Mouse (Mus musculus) CH12.LX (cell line): Measurements from ENCODE around the gene Grik2. TPM values are rescaled to one million over a fixed set of nuclear protein-coding genes. Genes with fewer than 3 reads are reported as not detected.

Experiments used
- DNase-seq: peaks from one replicate; pipeline ENCODE4 v3.0.0-alpha.2; 2013; ENCODE audit errors: extremely low read depth
- H3K27ac ChIP-seq: 2 replicates; pipeline ENCODE4 v1.5.1; 2012; ENCODE audit warnings: low read depth, mild to moderate bottlenecking, control low read depth, moderate library complexity; ENCODE audit not compliant: insufficient read depth
- H3K27me3 ChIP-seq: replicated peaks from 2 replicates; pipeline ENCODE3; 2012; ENCODE audit warnings: inconsistent platforms
- H3K36me3 ChIP-seq, 2 experiments: replicated peaks in 1 of 2; 2 replicates each; pipeline versions ENCODE3 to v1.6.1; 2012; ENCODE audit warnings: inconsistent platforms in 1 of 2, low read length in 1 of 2, mild to moderate bottlenecking in 1 of 2, mixed read lengths in 1 of 2, moderate library complexity in 1 of 2; ENCODE audit not compliant: control insufficient read depth in 1 of 2, insufficient read depth in 1 of 2
- H3K4me1 ChIP-seq, 2 experiments: 2 replicates each; pipeline ENCODE4 v1.6.1; 2012; ENCODE audit warnings: inconsistent platforms in 1 of 2, moderate library complexity in 1 of 2; ENCODE audit not compliant: insufficient read depth in 2 of 2, control insufficient read depth in 1 of 2
- H3K4me2 ChIP-seq: 2 replicates; pipeline ENCODE4 v1.6.1; 2012; ENCODE audit warnings: low read depth, mild to moderate bottlenecking, control low read depth; ENCODE audit not compliant: poor library complexity, insufficient read depth, severe bottlenecking
- H3K4me3 ChIP-seq, 3 experiments: fragments of 150-350 bp in 1 of 3; sonication (generic) in 1 of 3; replicated peaks in 1 of 3; 2 replicates each; pipeline versions ENCODE3 to v1.5.1; 2011 to 2012; ENCODE audit warnings: low read depth in 2 of 3, low read length in 2 of 3, mild to moderate bottlenecking in 2 of 3, moderate library complexity in 2 of 3, control low read depth in 1 of 3, improper control_type of control experiment in 1 of 3, inconsistent platforms in 1 of 3, mixed read lengths in 1 of 3; ENCODE audit not compliant: poor library complexity in 1 of 3
- H3K79me2 ChIP-seq: replicated peaks from 2 replicates; pipeline ENCODE4 v1.6.1; 2012; ENCODE audit warnings: mild to moderate bottlenecking, moderate library complexity; ENCODE audit not compliant: control insufficient read depth, poor library complexity, insufficient read depth, severe bottlenecking; ENCODE audit errors: extremely low read depth
- H3K9ac ChIP-seq: 2 replicates; pipeline ENCODE4 v1.6.1; 2012; ENCODE audit warnings: low read depth, mild to moderate bottlenecking, control low read depth, moderate library complexity; ENCODE audit not compliant: insufficient read depth
- H3K9me3 ChIP-seq: replicated peaks from 2 replicates; pipeline ENCODE3; 2012; ENCODE audit warnings: low read length, inconsistent platforms, mixed read lengths
- CHD2 ChIP-seq: IDR thresholded peaks from 2 replicates; pipeline ENCODE4 v1.6.1; 2011; ENCODE audit warnings: low read length, improper control_type of control experiment
- EP300 ChIP-seq: IDR thresholded peaks from 2 replicates; pipeline ENCODE4 v1.6.1; 2011; ENCODE audit warnings: low read length, improper control_type of control experiment
- ETS1 ChIP-seq: conservative IDR thresholded peaks from 2 replicates; pipeline ENCODE4 v1.6.1; 2012; ENCODE audit warnings: low read depth, mild to moderate bottlenecking, inconsistent platforms, low read length, improper control_type of control experiment, moderate library complexity
- GABPA ChIP-seq: IDR thresholded peaks from 2 replicates; pipeline ENCODE4 v1.6.1; 2012; ENCODE audit warnings: low read depth, low read length, improper control_type of control experiment, inconsistent platforms; ENCODE audit not compliant: insufficient replicate concordance
- IRF4 ChIP-seq: IDR thresholded peaks from 2 replicates; pipeline ENCODE4 v1.6.1; 2014; ENCODE audit warnings: low read depth, mild to moderate bottlenecking, inconsistent platforms, low read length, improper control_type of control experiment
- JUN ChIP-seq: IDR thresholded peaks from 2 replicates; pipeline ENCODE4 v1.6.1; 2011; ENCODE audit warnings: low read depth, mild to moderate bottlenecking, low read length, improper control_type of control experiment, moderate library complexity; ENCODE audit not compliant: insufficient read depth
- JUND ChIP-seq: conservative IDR thresholded peaks from 2 replicates; pipeline ENCODE4 v1.6.1; 2011; ENCODE audit warnings: low read depth, low read length, improper control_type of control experiment
- KAT2A ChIP-seq: IDR thresholded peaks from 2 replicates; pipeline ENCODE4 v1.6.1; 2012; ENCODE audit warnings: low read length, improper control_type of control experiment, inconsistent platforms; ENCODE audit not compliant: insufficient replicate concordance
- MAX ChIP-seq: IDR thresholded peaks from 2 replicates; pipeline ENCODE4 v1.6.1; 2011; ENCODE audit warnings: low read length, improper control_type of control experiment
- MEF2A ChIP-seq: IDR thresholded peaks from 2 replicates; pipeline ENCODE4 v1.6.1; 2014; ENCODE audit warnings: low read depth, mild to moderate bottlenecking, inconsistent platforms, low read length, improper control_type of control experiment, borderline replicate concordance
- NELFE ChIP-seq: IDR thresholded peaks from 2 replicates; pipeline ENCODE4 v1.6.1; 2011; ENCODE audit warnings: low read depth, low read length, improper control_type of control experiment
- POLR2A ChIP-seq: IDR thresholded peaks from 2 replicates; pipeline ENCODE4 v1.6.1; 2011; ENCODE audit warnings: low read depth, mild to moderate bottlenecking, improper control_type of control experiment, low read length
- TBP ChIP-seq: conservative IDR thresholded peaks from 2 replicates; pipeline ENCODE4 v1.6.1; 2011; ENCODE audit warnings: low read depth, low read length, improper control_type of control experiment
- UBTF ChIP-seq: IDR thresholded peaks from 2 replicates; pipeline ENCODE4 v1.6.1; 2012; ENCODE audit warnings: low read depth, mild to moderate bottlenecking, inconsistent platforms, low read length, improper control_type of control experiment, moderate library complexity
- USF1 ChIP-seq: IDR thresholded peaks from 2 replicates; pipeline ENCODE4 v1.6.1; 2014; ENCODE audit warnings: low read depth, mild to moderate bottlenecking, inconsistent platforms, low read length, improper control_type of control experiment
- USF2 ChIP-seq: conservative IDR thresholded peaks from 2 replicates; pipeline ENCODE4 v1.6.1; 2011; ENCODE audit warnings: low read depth, low read length, improper control_type of control experiment
- ZKSCAN1 ChIP-seq: IDR thresholded peaks from 2 replicates; pipeline ENCODE4 v1.6.1; 2012; ENCODE audit warnings: low read depth, inconsistent platforms, low read length, improper control_type of control experiment, borderline replicate concordance
- ZNF384 ChIP-seq: IDR thresholded peaks from 2 replicates; pipeline ENCODE4 v1.6.1; 2012; ENCODE audit warnings: low read depth, low read length, improper control_type of control experiment, inconsistent platforms
- dilution Hi-C: fragments of 300-500 bp; cut with MboI; formaldehyde crosslinking; loops from 2 replicates; pipeline ENCODE4 v1.14.3; 2020; ENCODE audit warnings: low sequenced_read_pairs; ENCODE audit not compliant: extremely low pct_unique_long_range_greater_than_20kb, extremely low pct_ligation_motif_present
- in situ Hi-C: fragments of 300-500 bp; cut with MboI; formaldehyde crosslinking; loops from 3 replicates; pipeline ENCODE4 v1.14.3; 2019; ENCODE audit warnings: low sequenced_read_pairs, low pct_ligation_motif_present, low pct_unique_long_range_greater_than_20kb, mixed read lengths
- polyA plus RNA-seq: library from polyadenylated mRNA; unstranded; fragments of >175 nt; gene quantifications from 2 replicates; pipeline ENCODE4 v1.2.1, GENCODE M21; 2012; ENCODE audit warnings: low read depth; ENCODE audit not compliant: insufficient read length
- total RNA-seq, 2 experiments: library from RNA; depleted of rRNA; stranded (reverse); fragments of 300-350 nt in 1 of 2; fragments of >200 nt in 1 of 2; gene quantifications; 2 replicates each; pipeline ENCODE4 v1.2.3; 2012 to 2014

Grik2 gene
- total and polyA plus RNA-seq, 3 experiments = not detected

DNA sequence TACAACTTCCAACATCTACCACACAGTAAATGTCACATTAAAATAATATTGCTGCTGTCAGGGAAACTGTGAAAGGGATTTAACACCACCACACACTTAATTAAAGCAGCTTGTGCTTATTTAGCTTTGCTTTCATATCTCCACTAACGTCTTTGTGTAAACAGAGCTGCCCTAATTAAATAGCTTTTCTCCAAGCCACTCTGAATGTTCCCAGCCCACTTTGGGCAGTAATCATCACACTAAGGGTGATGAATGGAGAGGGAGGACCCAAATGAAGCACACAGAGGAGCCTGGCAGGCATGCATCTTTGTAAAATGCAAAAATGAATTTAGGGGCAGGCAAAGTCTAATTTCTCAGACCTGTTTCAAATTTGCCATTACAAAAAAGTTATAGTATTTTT lies 657.3 kb downstream of the Grik2 start:
- Histone ChIP-seq H3K27me3 (no peaks in the 10 kb centered on the region), H3K4me1 (no peaks in the 10 kb centered on the region), H3K9ac (no peak overlapping the region), H3K9me3 (peaks cover 2% of the 10 kb centered on the region), H3K4me3 (no peak overlapping the region), H3K79me2 (no peaks in the 10 kb centered on the region), H3K27ac (no peak overlapping the region), H3K36me3 (no peaks in the 10 kb centered on the region), H3K4me2 (no peak overlapping the region)
- no peak for DNase-seq
- dilution Hi-C loops (no loop called here), in situ Hi-C loops (no loop called here)
- TF ChIP-seq JUN (no peak), POLR2A (no peak), USF2 (no peak), ZKSCAN1 (no peak), NELFE (no peak), IRF4 (no peak), JUND (no peak), MEF2A (no peak), USF1 (no peak), ETS1 (no peak), GABPA (no peak), TBP (no peak), KAT2A (no peak)

DNA sequence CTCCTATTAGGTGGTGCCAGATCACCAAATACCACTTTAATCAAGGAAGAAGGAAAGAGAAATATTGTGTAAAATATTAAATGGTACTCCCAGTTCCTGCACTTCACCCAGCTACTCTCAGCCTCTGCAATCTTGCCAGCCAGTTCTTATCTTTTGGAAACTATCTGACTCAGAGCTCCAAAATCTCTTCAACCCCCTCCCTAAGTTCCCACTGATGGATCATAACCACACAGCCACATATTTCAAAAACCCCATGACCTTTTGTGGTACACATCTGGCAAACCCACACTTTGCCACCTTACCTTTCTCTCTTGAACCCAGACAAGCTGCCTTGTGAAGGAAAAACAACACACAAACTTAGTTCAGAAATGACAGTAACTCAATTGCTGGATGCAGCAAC lies 738.2 kb downstream of the Grik2 start:
- Histone ChIP-seq H3K9me3 (no peaks in the 10 kb centered on the region), H3K4me1 (peaks cover 0 to 8% of the 10 kb centered on the region in 2 experiments; a peak in 1 of 4 replicates), H3K4me2 (no peak overlapping the region), H3K27ac (no peak overlapping the region), H3K4me3 (no peak overlapping the region), H3K9ac (no peak overlapping the region), H3K36me3 (no peaks in the 10 kb centered on the region), H3K27me3 (no peaks in the 10 kb centered on the region), H3K79me2 (no peaks in the 10 kb centered on the region)
- dilution Hi-C loops = no loop called here
- no peak for DNase-seq
- in situ Hi-C loops = no loop called here
- no peak for TF ChIP-seq ZNF384
- no peak for TF ChIP-seq UBTF
- TF ChIP-seq ZKSCAN1 = no peak
- no peak for TF ChIP-seq EP300
- TF ChIP-seq CHD2 = no peak
- no peak for TF ChIP-seq MAX
